Mouse (Mus musculus): ENCODE measurements around the gene Fmnl2.

Fmnl2 gene

DNA sequence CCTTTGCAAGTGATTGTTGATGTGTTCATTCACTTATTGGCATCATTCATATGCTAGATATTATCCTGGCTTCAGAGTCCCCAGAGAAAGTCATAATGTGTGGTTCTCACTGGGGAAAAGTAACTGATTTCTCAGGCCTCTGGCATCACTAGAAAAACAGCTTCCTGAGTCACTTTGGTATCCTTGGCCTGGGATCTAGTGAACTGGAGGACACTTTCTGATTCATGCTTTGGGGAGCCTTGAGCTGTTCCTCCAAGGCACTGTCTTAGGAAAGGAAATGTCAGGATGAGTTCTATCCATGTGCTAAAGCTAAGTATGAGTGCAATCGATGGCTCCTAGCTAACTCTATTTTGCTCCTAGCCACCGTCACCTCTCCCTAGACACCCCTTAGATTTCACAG lies 245.2 kb downstream of the Fmnl2 start:
- no peak for DNase-seq (ENCODE audit: low spot score in 2 of 2)

- no peak for DNase-seq (ENCODE audit: low spot score in 2 of 2)
Observed at GRCm38 (mm10) chr2:53105408-53105807, 247.7 kb downstream of the Fmnl2 start.

DNA sequence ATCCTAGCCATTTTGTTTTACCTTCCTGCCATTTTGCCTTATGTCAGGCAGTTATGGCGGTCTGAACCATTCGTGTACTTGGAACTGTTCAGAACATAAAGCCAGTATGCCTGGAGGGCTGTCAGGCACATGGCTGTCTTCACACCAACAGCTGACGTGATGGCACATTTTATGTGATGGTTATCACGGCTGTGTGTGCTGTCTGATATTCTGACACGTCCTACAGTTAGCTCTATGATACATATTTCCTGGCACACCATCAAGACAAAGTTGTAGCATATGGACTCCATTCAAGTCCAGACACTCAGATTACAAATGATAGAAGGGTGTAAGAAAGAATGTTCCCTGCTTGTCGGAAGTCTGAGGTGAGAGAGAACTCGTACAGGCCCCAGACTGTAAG lies 248.4 kb downstream of the Fmnl2 start:
- no peak for DNase-seq (ENCODE audit: low spot score in 2 of 2)

- DNase-seq (ENCODE audit: low spot score in 2 of 2), result no peak
Observed at GRCm38 (mm10) chr2:53106472-53106871, 248.8 kb downstream of the Fmnl2 start.

DNA sequence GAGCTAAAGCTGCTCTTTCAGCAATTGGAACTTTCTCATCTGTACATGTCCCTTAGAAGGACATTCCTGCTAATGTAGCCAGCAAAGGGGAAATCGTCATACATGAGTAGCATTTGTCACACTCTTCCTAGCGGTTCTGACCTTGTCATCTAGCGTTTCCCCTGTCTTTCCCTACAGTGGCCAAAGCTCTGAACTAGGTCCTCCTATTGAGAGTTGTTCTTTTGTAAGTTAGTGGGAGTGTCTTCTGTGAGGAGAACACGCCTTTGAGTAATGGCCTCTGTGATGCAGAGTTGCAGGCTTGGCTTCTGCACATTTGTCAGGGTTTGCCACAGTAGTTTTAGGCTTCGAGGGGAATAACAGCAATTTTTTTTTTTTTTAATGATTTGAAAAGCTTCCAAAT lies 250.9 kb downstream of the Fmnl2 start:
- no peak for DNase-seq (ENCODE audit: low spot score in 2 of 2)

GRCm38 (mm10) chr2:53121797-53122196 lies 264.1 kb downstream of the Fmnl2 start:
- DNase-seq (ENCODE audit: low spot score in 2 of 2), result peak in 1 of 2 experiments; percentile 63

- no peak for DNase-seq (ENCODE audit: low spot score in 2 of 2)
Observed at GRCm38 (mm10) chr2:53125998-53126397, 268.3 kb downstream of the Fmnl2 start.

DNA sequence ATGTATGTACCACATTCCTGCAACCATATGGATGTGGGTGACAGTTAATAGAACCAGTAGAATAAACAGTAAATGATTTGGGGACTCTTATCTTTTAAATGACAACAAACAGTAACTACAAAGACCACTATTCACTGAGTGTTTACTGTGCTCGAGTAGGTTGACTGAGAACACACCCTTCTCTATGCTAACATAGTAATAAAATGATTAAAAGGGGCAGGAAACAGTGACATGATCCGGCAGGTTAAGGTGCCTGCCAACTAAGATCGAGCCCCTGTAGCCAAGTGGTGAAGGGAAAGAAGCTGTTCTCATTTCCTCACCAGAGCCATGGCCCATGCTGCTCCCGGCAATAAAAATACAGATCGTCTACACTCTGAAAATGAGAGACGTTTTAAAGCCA lies 271.4 kb downstream of the Fmnl2 start:
- DNase-seq (ENCODE audit: low spot score in 2 of 2), result no peak

GRCm38 (mm10) chr2:53131567-53131966 lies 273.9 kb downstream of the Fmnl2 start:
- no peak for DNase-seq (ENCODE audit: low spot score in 2 of 2)

GRCm38 (mm10) chr2:53146852-53147251 lies 289.2 kb downstream of the Fmnl2 start:
- no peak for DNase-seq (ENCODE audit: low spot score in 2 of 2)

DNA sequence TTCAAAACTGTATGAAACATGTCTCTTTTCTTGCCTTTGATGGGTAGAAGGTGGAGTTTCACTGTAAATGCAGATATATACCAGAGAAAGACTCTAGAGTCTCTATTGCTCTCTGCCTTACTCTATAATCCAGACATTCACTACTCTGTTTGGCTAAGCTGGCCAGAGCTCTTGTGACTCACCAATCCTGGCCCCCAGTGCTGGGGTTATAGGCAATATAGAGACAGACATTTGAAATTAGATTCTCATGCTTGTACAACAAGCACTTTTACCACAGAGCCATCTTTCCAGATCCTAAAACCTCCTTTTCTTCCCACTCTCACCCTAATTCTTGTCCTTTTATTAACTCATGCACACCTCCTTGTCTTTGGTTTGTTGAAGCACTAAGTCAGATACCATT lies 316.3 kb downstream of the Fmnl2 start:
- DNase-seq (ENCODE audit: low spot score in 2 of 2), result no peak

DNA sequence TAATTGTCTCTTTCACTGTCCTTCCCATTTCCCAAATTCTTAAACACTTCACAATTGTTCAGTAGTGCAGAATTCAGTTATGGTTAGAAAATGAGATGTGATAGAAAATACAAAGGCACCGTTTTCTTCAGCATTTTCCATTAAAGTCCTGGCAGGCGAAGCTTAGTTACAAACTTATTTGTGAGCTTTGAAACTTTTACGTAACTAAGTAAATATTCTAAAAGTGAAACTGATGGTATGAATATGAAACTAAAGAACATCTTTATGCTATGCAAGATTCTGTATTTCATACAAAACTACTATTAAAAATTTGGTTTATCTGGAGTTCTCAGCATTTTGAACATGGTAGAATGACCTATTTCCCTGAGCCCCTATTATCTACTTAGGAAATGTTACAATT lies 321.3 kb downstream of the Fmnl2 start:
- DNase-seq (ENCODE audit: low spot score in 2 of 2), result no peak

GRCm38 (mm10) chr2:53179876-53180275 lies 322.2 kb downstream of the Fmnl2 start:
- no peak for DNase-seq (ENCODE audit: low spot score in 2 of 2)
